Mouse (Mus musculus): ENCODE measurements around the gene Atp8b5.
A peak's percentile ranks its signal among the peaks of the same experiment; 100 is the strongest.

Gene Atp8b5

GRCm38 (mm10) chr4:43416071-43416490 lies 149.1 kb downstream of the Atp8b5 start:
- no peak for DNase-seq

GRCm38 (mm10) chr4:43417269-43418062 lies 150.5 kb downstream of the Atp8b5 start:
- no peak for DNase-seq

- DNase-seq: no peak
These were observed 151.5 kb downstream of the Atp8b5 start for GRCm38 (mm10) chr4:43418450-43418849.

- DNase-seq: peak; percentile 70
These were observed 152.2 kb downstream of the Atp8b5 start for GRCm38 (mm10) chr4:43418973-43419656.

- DNase-seq: no peak
These were observed 152.9 kb downstream of the Atp8b5 start for GRCm38 (mm10) chr4:43419801-43420281.

- DNase-seq: peak; percentile 91
These were observed 153.3 kb downstream of the Atp8b5 start for GRCm38 (mm10) chr4:43420305-43420704.

- no peak for DNase-seq
These were observed 154.8 kb downstream of the Atp8b5 start for GRCm38 (mm10) chr4:43421632-43422240.
